Mouse (Mus musculus) small intestine, adult 2 months (tissue): ENCODE measurements around the gene Zfp652. TPM values are rescaled to one million over a fixed set of nuclear protein-coding genes. Genes with fewer than 3 reads are reported as not detected.

Experiments used
- H3K27ac ChIP-seq: fragments of 200-500 bp; 2 replicates; pipeline ENCODE4 v1.5.1; 2012; ENCODE audit warnings: low read depth, low read length, control low read depth, inconsistent platforms; ENCODE audit not compliant: insufficient read depth
- H3K27me3 ChIP-seq: fragments of 200-500 bp; 2 replicates; pipeline ENCODE4 v1.6.1; 2012; ENCODE audit warnings: mild to moderate bottlenecking, moderate library complexity, low read length, inconsistent platforms; ENCODE audit not compliant: control insufficient read depth, insufficient read depth
- H3K36me3 ChIP-seq: fragments of 200-500 bp; 2 replicates; pipeline ENCODE4 v1.6.1; 2012; ENCODE audit warnings: mild to moderate bottlenecking, low read length, control low read depth, inconsistent platforms; ENCODE audit not compliant: control insufficient read depth, insufficient read depth
- H3K4me1 ChIP-seq: fragments of 200-500 bp; 2 replicates; pipeline ENCODE4 v1.6.1; 2012; ENCODE audit warnings: low read length, inconsistent platforms, mixed read lengths; ENCODE audit not compliant: control insufficient read depth, insufficient read depth, insufficient read length
- H3K4me3 ChIP-seq: fragments of 200-500 bp; 2 replicates; pipeline ENCODE4 v1.5.1; 2012; ENCODE audit warnings: low read depth, mild to moderate bottlenecking, control low read depth, inconsistent platforms, low read length, moderate library complexity
- CTCF ChIP-seq: fragments of 200-500 bp; IDR thresholded peaks from 2 replicates; pipeline ENCODE4 v1.5.1; 2012; ENCODE audit warnings: low read depth, mild to moderate bottlenecking, control low read depth, inconsistent platforms, low read length, moderate library complexity, mixed read lengths; ENCODE audit not compliant: insufficient replicate concordance, insufficient read length; ENCODE audit errors: extremely low read depth
- POLR2A ChIP-seq: fragments of 200-500 bp; IDR thresholded peaks from 2 replicates; pipeline ENCODE4 v1.6.1; 2012; ENCODE audit warnings: low read depth, mild to moderate bottlenecking, control low read depth, inconsistent platforms, low read length, moderate library complexity
- WGBS: fragments of 180-500 bp; shearing (Covaris S2); methylation state at CpG from one replicate; pipeline ENCODE4 v1.1.7; 2018; 5-methylcytosine and 5-hydroxymethylcytosine counted together
- polyA plus RNA-seq: library from polyadenylated mRNA; depleted of rRNA; stranded (reverse); fragments of >200 nt; gene quantifications from 2 replicates; pipeline ENCODE4 v1.2.3, GENCODE M21; 2012

The Zfp652 gene
- polyA plus RNA-seq, 1 experiment, result 25.1 TPM

DNA sequence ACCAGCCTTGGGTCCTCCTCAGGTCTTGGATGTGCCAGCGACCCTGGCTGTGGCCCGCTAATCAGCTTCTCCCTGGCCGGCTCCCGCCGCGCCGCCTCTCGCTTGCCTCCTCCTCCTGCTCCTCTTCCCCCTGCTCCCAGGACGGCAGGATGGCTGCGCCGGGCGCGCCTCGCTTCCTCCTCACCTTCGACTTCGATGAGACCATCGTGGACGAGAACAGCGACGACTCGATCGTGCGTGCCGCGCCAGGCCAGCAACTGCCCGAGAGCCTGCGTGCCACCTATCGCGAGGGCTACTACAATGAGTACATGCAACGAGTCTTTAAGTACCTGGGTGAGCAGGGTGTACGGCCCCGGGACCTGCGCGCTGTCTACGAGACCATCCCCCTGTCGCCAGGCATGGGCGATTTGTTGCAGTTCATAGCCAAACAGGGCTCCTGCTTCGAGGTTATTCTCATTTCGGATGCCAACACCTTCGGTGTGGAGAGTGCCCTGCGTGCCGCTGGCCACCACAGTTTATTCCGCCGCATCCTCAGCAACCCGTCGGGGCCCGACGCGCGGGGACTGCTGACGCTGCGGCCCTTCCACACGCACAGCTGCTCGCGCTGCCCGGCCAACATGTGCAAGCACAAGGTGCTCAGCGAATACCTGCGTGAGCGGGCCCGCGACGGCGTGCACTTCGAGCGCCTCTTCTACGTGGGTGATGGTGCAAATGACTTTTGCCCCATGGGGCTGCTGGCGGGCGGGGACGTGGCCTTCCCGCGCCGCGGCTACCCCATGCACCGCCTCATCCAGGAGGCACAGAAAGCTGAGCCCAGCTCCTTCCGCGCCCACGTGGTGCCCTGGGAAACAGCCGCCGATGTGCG, 118.2 kb downstream of the Zfp652 start:
- WGBS, result 18% methylated on average over 80 of the region's 80 CpGs
- H3K27me3 ChIP-seq, result no peaks in the 10 kb centered on the region
- TF ChIP-seq POLR2A (no peak), CTCF (no peak)
- peaks cover 58% of the 10 kb centered on the region for H3K4me1 ChIP-seq
- peak overlapping the region; percentile 51 for H3K4me3 ChIP-seq
- 0 out of 2 replicates have a peak overlapping the region, but pooled peaks have one; percentile 2 for H3K27ac ChIP-seq
- H3K36me3 ChIP-seq, result 0 out of 2 replicates have a peak, but pooled peaks cover 11% of the 10 kb centered on the region

DNA sequence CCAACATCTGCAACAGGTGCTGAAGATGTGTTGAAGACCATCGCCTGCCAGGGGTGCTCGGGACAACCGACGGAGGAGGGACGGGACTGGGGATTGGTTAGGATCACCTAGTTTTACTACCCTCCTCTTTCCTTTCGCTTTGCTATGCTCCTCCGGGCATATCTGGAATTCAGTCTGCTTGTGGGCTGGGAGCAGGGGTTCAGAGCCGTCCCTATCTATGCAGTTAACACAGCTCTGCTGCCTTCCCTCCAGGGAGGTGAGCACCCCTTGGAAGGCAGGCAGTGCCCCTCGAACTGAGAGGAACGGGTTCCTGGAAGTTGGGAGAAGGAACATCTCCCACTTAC, 118.8 kb downstream of the Zfp652 start:
- 14% methylated on average over 10 of the region's 10 CpGs for WGBS
- Histone ChIP-seq H3K4me3 (peak overlapping the region; percentile 51), H3K27me3 (no peaks in the 10 kb centered on the region), H3K27ac (0 out of 2 replicates have a peak overlapping the region, but pooled peaks have one; percentile 2), H3K36me3 (0 out of 2 replicates have a peak, but pooled peaks cover 11% of the 10 kb centered on the region), H3K4me1 (peaks cover 62% of the 10 kb centered on the region)
- no peak for TF ChIP-seq CTCF
- TF ChIP-seq POLR2A, result 0 out of 2 replicates have a peak, but pooled peaks have one; percentile 8

DNA sequence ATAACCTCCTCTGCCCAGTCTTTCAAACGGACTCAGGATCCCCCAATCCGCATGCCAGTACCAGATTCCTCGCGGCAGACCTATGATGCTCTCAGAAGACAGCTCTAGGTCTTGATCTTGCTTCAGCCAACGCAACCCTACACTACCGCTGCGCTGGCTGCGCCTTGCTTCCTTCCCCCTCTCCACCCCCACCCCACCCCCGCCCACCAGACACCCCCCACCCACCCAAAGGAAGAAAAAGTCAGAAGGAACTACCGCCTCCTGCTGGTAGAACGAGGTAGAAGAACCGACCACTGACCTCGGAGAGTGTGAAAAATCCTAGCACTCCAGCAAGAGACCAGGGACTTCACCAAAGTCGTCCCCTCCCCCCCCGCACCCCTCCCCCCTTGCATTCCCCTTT, 119.2 kb downstream of the Zfp652 start:
- H3K36me3 ChIP-seq, result 0 out of 2 replicates have a peak, but pooled peaks cover 11% of the 10 kb centered on the region
- H3K27me3 ChIP-seq, result no peaks in the 10 kb centered on the region
- H3K4me1 ChIP-seq, result peaks cover 62% of the 10 kb centered on the region
- peak overlapping the region; percentile 51 for H3K4me3 ChIP-seq
- WGBS, result 53% methylated on average over 15 of the region's 15 CpGs
- H3K27ac ChIP-seq, result no peak overlapping the region
- TF ChIP-seq CTCF (peak; percentile 30; the same call in 1 of the 2 replicates), POLR2A (no peak)

DNA sequence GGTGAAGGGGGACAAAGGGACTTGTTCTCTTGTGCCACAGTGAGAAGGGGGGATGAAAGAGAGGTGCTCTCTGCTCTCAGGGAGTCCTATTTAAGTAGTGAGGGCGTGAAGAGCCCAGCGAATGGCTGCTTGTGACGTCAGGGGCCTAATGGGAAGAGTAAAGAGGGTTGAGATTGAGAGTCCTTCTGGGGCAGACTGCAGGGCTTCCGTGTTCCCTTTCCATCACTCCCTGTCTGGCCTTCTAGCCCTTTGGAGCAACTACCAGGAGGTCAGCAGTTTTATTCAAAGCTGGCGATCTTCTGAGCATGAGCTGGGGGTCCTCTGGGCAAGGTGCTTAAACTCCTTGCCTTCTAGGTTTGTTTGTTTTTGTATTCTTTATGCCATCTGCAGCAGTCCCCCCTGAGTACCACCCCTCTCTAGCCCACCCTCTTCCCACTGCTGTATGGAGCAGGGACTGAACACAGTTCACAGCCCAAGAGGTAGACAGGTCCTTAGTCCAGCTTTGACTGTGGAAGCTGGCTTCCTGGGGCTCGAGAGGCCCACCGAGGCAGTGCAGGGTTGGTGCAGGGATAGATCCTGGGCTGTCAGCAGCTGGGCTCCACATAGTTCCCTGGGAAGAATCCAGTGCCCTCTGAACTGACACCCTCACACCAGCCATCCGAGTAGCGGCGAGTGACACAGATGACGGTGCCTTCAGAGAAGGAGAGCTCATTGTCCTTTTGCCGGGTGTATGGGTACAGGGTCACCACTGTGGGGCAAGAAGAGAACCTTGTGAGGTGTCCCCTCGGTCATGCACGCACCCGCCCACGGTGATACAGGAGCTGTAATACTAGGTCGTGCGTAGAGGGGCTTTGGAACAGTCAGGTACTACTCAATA, 119.9 kb downstream of the Zfp652 start:
- Histone ChIP-seq H3K4me3 (no peak overlapping the region), H3K27me3 (no peaks in the 10 kb centered on the region), H3K36me3 (0 out of 2 replicates have a peak, but pooled peaks cover 11% of the 10 kb centered on the region), H3K27ac (no peak overlapping the region), H3K4me1 (peaks cover 68% of the 10 kb centered on the region)
- TF ChIP-seq POLR2A, result no peak
- no peak for TF ChIP-seq CTCF
- WGBS, result 70% methylated on average over 18 of the region's 18 CpGs

DNA sequence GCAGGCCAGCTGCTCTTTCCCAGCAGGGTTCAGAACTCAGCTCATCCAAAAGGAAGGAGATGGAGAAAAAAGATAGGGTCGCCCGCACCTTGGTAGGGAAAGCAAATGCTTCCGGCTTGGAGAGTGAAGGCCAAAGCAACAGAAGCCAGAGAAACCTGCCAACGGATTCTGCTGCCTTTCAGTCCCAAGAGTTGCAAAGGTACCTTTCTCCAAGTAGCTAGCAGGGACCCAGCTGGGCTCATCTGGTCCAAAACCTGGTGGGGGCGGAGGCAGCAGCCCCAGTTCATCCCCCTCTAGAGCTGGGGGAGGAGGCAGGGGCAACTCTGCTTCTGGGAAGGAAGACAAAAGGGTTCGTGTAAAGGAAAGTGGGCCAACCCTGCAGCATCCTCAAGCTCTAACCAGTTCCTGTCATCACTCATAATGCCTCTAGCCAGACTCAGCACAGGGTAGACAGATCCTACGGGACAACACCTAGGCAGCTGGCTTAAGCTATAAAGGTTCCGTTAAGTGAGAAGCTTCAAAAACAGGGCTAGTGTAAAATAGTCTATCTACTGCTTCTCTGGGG, 120.6 kb downstream of the Zfp652 start:
- Histone ChIP-seq H3K27ac (peak overlapping the region; percentile 79; the same call in 1 of the 2 replicates), H3K4me1 (peaks cover 70% of the 10 kb centered on the region), H3K4me3 (peak overlapping the region; percentile 54), H3K27me3 (no peaks in the 10 kb centered on the region), H3K36me3 (0 out of 2 replicates have a peak, but pooled peaks cover 11% of the 10 kb centered on the region)
- TF ChIP-seq POLR2A (no peak), CTCF (no peak)
- 27% methylated on average over 8 of the region's 8 CpGs for WGBS

DNA sequence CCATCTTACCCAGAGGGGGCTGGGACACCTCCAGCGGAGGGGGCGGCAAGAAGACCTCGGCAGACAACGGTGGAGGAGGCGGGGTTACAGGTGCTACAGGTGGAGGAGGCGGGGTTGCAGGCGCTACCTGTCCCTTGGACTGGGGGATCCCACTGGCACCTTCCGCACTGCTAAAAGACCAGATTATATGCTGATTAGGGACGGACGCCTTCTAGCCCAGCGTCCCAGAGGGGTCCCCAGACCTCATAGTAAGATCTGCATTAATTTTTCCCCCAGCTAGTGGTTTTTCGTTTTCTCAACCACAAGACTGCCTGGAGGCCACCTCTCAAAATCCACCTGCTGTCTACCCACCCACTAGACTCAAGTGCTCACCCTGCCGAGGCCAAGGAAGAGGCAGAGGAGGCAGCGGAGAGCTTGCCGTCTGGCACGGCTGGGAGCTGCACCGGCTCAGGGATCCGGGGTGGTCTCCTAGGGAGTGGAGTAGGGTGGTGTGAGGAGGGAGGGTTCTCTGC, 121.2 kb downstream of the Zfp652 start:
- peak overlapping the region; percentile 54 for H3K4me3 ChIP-seq
- 13% methylated on average over 18 of the region's 18 CpGs for WGBS
- peak overlapping the region; percentile 79 for H3K27ac ChIP-seq
- H3K27me3 ChIP-seq, result no peaks in the 10 kb centered on the region
- H3K36me3 ChIP-seq, result 0 out of 2 replicates have a peak, but pooled peaks cover 11% of the 10 kb centered on the region
- H3K4me1 ChIP-seq, result peaks cover 70% of the 10 kb centered on the region
- TF ChIP-seq CTCF, result no peak
- no peak for TF ChIP-seq POLR2A
